Mouse (Mus musculus) lung, embryonic 16.5 days (tissue): ENCODE measurements around the gene Hbs1l. TPM values are rescaled to one million over a fixed set of nuclear protein-coding genes. Genes with fewer than 3 reads are reported as not detected.

Experiments
- ATAC-seq: fragments of 200-750 bp; cut with Nextera tagmentation; 2 replicates; pipeline ENCODE4 v1.8.0; 2017; ENCODE audit warnings: low read depth, mild to moderate bottlenecking, moderate library complexity
- H3K27ac ChIP-seq: fragments of 300-500 bp; sonication (generic); 2 replicates; pipeline ENCODE4 v1.5.1; 2014; ENCODE audit warnings: mild to moderate bottlenecking, control low read depth, low read length
- H3K27me3 ChIP-seq: fragments of 300-500 bp; sonication (generic); 2 replicates; pipeline ENCODE4 v1.6.1; 2014; ENCODE audit warnings: low read depth, low read length, mixed read lengths; ENCODE audit not compliant: control insufficient read depth, insufficient read depth
- H3K36me3 ChIP-seq: fragments of 300-500 bp; sonication (generic); 2 replicates; pipeline ENCODE4 v1.6.1; 2014; ENCODE audit warnings: low read length; ENCODE audit not compliant: control insufficient read depth, insufficient read depth
- H3K4me1 ChIP-seq: fragments of 300-500 bp; sonication (generic); replicated peaks from 2 replicates; pipeline ENCODE4 v1.6.1; 2014; ENCODE audit warnings: low read length, mixed read lengths; ENCODE audit not compliant: control insufficient read depth, insufficient read depth
- H3K4me2 ChIP-seq: fragments of 300-500 bp; sonication (generic); 2 replicates; pipeline ENCODE4 v1.6.1; 2014; ENCODE audit warnings: low read depth, low read length, control low read depth
- H3K4me3 ChIP-seq: fragments of 300-500 bp; sonication (generic); 2 replicates; pipeline ENCODE4 v1.5.1; 2014; ENCODE audit warnings: mild to moderate bottlenecking, low read length, control low read depth
- H3K9ac ChIP-seq: fragments of 300-500 bp; sonication (generic); 2 replicates; pipeline ENCODE4 v1.6.1; 2014; ENCODE audit warnings: low read length, control low read depth
- H3K9me3 ChIP-seq: fragments of 300-500 bp; sonication (generic); 2 replicates; pipeline ENCODE4 v1.6.1; 2016; ENCODE audit warnings: low read length; ENCODE audit not compliant: control insufficient read depth
- whole genome bisulfite sequencing: fragments of 180-500 bp; shearing (Covaris S2); extraction: QIAGEN DNeasy Blood & Tissue Kit; methylation state at CpG from one replicate; pipeline ENCODE4 v1.1.7; 2014; 5-methylcytosine and 5-hydroxymethylcytosine counted together
- polyA plus RNA-seq: library from polyadenylated mRNA; unstranded; fragments of >200 nt; fragmentation: Nextera tagmentation; extraction: Ambion mirVana; gene quantifications from 2 replicates; pipeline ENCODE4 v1.2.1, GENCODE M21; 2015

Hbs1l gene
- polyA plus RNA-seq, 1 experiment from 2014 or later, result 83.5 TPM

DNA sequence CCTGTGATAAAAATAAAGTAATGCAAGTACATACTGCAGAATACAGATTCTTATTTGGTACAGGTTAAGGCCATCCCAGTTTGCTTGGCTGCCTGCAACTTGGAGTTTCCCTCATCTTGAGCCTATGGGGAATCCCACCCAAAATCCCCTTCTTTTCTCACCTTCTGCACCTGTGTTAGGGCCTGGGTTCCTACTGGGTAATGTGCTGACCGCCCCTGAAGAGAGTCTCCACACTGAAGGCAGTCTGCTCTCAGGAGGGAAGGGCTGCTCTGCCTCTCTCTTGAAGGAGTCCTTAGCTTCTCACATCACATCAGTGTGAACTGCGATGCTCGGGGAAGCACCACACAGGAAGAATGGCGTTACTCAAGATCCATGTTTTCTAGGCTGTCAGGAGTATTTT, 70.1 kb downstream of the Hbs1l start:
- H3K36me3 ChIP-seq, result peaks cover 22% of the 10 kb centered on the region
- H3K9ac ChIP-seq, result no peak overlapping the region

DNA sequence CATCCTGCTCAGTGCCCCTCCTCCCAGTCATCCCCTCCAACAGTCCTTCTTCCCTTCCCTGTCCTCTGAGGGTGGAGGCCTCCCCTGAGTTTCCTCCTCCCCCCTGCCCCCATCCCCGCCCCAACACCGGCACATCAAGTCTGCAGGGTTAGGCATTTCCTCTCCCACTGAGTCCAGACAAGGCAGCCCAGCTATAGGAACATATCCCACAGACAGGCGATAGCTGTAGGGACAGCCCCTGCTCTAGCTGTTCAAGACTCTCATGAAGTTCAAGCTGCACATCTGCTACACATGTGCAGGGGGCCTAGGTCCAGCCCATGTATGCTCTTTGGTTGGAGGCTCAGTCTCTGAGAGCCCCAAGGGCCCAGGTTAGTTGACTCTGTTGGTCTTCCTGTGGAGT, 70.7 kb downstream of the Hbs1l start:
- ATAC-seq, result no peak
- WGBS, result 61% methylated on average over 3 of the region's 3 CpGs
- Histone ChIP-seq H3K9ac (no peak overlapping the region), H3K27ac (no peak overlapping the region), H3K27me3 (no peaks in the 10 kb centered on the region), H3K4me3 (no peak overlapping the region), H3K4me2 (no peak overlapping the region), H3K36me3 (peaks cover 22% of the 10 kb centered on the region), H3K4me1 (no peaks in the 10 kb centered on the region), H3K9me3 (no peaks in the 10 kb centered on the region)

More for the DNA sequence above, 70.1 kb downstream of the Hbs1l start:
- no peak for ATAC-seq
- Histone ChIP-seq H3K4me2 (no peak overlapping the region), H3K4me1 (no peaks in the 10 kb centered on the region), H3K4me3 (no peak overlapping the region), H3K9me3 (no peaks in the 10 kb centered on the region), H3K27me3 (no peaks in the 10 kb centered on the region), H3K27ac (no peak overlapping the region)
- 71% methylated on average over 4 of the region's 4 CpGs for WGBS

- Histone ChIP-seq H3K4me3 (no peak overlapping the region), H3K9me3 (no peaks in the 10 kb centered on the region), H3K4me2 (no peak overlapping the region), H3K27ac (no peak overlapping the region), H3K9ac (no peak overlapping the region), H3K4me1 (no peaks in the 10 kb centered on the region), H3K27me3 (no peaks in the 10 kb centered on the region), H3K36me3 (peaks cover 22% of the 10 kb centered on the region)
- 86% methylated on average over 9 of the region's 9 CpGs for WGBS
- ATAC-seq, result no peak
Measured at GRCm38 (mm10) chr10:21367481-21367880, 71.7 kb downstream of the Hbs1l start.

DNA sequence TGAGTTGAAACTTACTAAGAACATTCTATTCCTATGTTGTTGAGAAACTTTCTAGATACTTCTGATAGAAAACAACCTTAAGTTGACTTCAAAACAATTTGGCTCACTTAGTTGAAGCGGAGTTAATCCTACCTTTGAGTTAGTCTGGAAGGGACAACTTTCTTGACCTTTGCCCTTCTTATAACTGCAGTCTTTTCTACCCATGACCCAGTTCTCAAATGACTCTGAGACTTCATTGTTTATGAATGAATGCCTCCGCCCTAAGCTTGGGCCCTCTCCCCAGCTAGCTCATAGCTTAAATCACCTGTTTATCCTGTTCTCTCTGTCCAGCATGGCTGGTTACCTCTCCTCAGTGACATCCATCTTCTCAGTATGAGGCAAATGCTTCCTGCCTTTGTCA, 73.8 kb downstream of the Hbs1l start:
- Histone ChIP-seq H3K4me3 (no peak overlapping the region), H3K27me3 (no peaks in the 10 kb centered on the region), H3K36me3 (peaks cover 16% of the 10 kb centered on the region), H3K9ac (no peak overlapping the region), H3K4me2 (no peak overlapping the region), H3K9me3 (no peaks in the 10 kb centered on the region), H3K4me1 (no peaks in the 10 kb centered on the region), H3K27ac (no peak overlapping the region)
- ATAC-seq, result no peak
- 90% methylated on average over 2 of the region's 2 CpGs for WGBS

GRCm38 (mm10) chr10:21372271-21372670, 76.5 kb downstream of the Hbs1l start:
- Histone ChIP-seq H3K9me3 (no peaks in the 10 kb centered on the region), H3K27me3 (no peaks in the 10 kb centered on the region), H3K4me2 (no peak overlapping the region), H3K4me1 (no peaks in the 10 kb centered on the region), H3K9ac (no peak overlapping the region), H3K4me3 (no peak overlapping the region), H3K27ac (no peak overlapping the region), H3K36me3 (peaks cover 10% of the 10 kb centered on the region)
- no peak for ATAC-seq
- 92% methylated on average over 6 of the region's 6 CpGs for WGBS

DNA sequence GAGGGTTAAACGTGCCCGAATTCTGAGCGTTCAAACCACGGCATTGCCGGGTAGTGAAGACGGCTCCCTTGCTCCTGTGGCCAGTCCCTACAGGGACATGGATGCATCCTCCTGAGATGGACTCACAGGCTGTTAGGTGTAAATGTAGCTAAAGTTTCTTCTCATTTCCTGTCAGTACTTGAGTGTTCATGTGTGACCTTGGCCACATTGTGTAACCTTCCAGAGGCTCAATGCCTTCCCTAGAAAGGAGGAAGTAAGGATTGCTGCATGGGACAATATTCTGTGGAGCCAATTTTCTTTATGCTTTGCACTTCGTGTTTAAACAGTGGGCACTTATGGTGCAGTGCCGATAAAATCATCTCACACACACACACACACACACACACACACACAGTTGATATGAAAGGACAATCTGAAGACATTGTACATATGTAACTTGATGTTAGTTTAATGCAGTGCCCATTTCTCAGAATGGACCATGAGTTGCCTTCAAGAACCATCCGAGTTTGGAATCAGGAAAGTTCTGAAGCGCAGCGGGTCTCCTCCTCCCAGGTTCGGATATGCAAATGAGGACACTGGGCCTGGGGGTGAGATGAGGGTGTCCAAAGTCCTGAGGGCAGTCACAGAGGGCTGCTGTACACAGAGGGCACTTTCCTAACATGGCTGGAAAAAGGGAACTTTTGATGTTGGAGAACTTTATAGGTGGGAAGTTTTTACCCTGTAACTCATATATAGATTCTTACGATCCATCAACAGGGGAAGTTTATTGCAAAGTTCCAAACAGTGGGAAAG, 81.1 kb downstream of the Hbs1l start, which contains the start of gene Aldh8a1:
Gene Aldh8a1, plus strand, starts transcription at position 610 of the 792 bp plus-strand sequence.
- ATAC-seq, result no peak

DNA sequence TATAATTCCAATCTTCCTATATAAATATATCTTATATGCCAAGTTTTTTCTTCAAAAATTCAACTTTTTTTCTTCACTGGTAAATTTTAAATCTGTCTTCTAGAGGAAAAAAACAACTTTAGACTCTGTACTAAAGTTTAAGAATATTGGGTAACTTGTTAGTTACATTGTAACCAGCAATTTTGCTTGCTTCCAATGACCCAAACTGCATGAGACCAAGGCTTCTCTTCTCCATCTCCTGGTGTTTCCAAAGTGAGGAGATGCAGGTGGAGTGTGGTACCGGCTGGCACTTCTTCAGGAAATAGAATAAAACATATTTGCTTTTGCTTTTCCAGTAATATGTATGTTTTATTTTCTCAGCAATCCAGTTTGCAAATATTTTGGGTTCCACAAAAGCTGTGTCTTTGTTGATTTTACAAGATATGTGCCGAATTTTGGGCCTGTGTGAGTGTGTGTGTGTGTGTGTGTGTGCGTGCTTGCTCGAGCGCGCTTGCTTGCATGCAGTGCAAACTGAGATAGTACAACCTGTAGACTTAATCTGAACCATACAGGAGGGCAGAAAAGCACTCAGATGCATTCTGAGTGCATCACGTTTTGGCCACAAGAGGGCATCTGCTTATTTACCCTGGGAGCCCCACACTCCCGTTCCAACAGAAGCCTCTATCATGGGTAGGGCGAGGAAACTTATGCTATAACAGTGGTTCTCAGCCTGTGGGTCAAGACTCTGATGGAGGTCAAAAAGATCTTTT, 82.6 kb downstream of the Hbs1l start:
- H3K9ac ChIP-seq, result no peak overlapping the region
- no peaks in the 10 kb centered on the region for H3K36me3 ChIP-seq
- no peak overlapping the region for H3K4me2 ChIP-seq
- WGBS, result 62% methylated on average over 9 of the region's 9 CpGs
- no peak for ATAC-seq
- no peaks in the 10 kb centered on the region for H3K4me1 ChIP-seq
- H3K27me3 ChIP-seq, result no peaks in the 10 kb centered on the region
- H3K27ac ChIP-seq, result no peak overlapping the region
- no peaks in the 10 kb centered on the region for H3K9me3 ChIP-seq
- H3K4me3 ChIP-seq, result no peak overlapping the region

More for the DNA sequence above, 81.1 kb downstream of the Hbs1l start, which contains the start of gene Aldh8a1:
- no peaks in the 10 kb centered on the region for H3K36me3 ChIP-seq
- no peak within 1 kb of the TSS for H3K4me2 ChIP-seq
- H3K4me1 ChIP-seq, result no peaks in the 10 kb centered on the region
- no peak within 1 kb of the TSS for H3K27ac ChIP-seq
- H3K9ac ChIP-seq, result no peak within 1 kb of the TSS
- no peak within 1 kb of the TSS for H3K4me3 ChIP-seq
- 71% methylated on average over 13 of the region's 13 CpGs for WGBS
- H3K27me3 ChIP-seq, result no peaks in the 10 kb centered on the region
- H3K9me3 ChIP-seq, result no peaks in the 10 kb centered on the region

DNA sequence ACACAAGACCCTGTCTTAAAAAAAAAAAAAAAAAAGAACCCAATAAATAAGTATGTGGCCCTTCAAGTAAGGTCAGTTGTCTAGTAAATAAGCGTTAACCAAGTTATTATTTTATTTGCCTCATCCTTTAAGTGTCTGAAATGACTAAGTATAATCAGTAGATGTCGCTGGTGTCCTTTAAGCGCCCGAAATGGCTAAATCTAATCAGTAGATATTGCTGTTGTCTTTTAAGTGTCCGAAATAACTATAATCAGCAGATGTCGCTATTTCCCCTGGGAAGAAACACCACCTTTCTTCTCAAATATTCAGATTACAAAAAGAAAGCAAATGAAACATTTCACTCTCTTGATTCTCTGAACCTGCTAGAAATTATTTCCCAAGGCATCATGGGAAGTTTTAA, 87.1 kb downstream of the Hbs1l start:
- Histone ChIP-seq H3K4me1 (no peaks in the 10 kb centered on the region), H3K9me3 (no peaks in the 10 kb centered on the region), H3K4me2 (no peak overlapping the region), H3K27ac (no peak overlapping the region), H3K36me3 (no peaks in the 10 kb centered on the region), H3K4me3 (no peak overlapping the region), H3K27me3 (no peaks in the 10 kb centered on the region), H3K9ac (no peak overlapping the region)
- 7% methylated on average over 6 of the region's 6 CpGs for WGBS
- ATAC-seq, result 0 out of 2 replicates have a peak, but pooled peaks have one; percentile 51

- H3K4me2 ChIP-seq, result no peak overlapping the region
- no peak overlapping the region for H3K9ac ChIP-seq
- WGBS, result 59% methylated on average over 3 of the region's 3 CpGs
- H3K27ac ChIP-seq, result no peak overlapping the region
- no peaks in the 10 kb centered on the region for H3K4me1 ChIP-seq
- no peaks in the 10 kb centered on the region for H3K9me3 ChIP-seq
- no peak overlapping the region for H3K4me3 ChIP-seq
- no peaks in the 10 kb centered on the region for H3K36me3 ChIP-seq
- ATAC-seq, result no peak
- H3K27me3 ChIP-seq, result no peaks in the 10 kb centered on the region
Measured at GRCm38 (mm10) chr10:21385111-21385663, 89.4 kb downstream of the Hbs1l start.
